Mouse (Mus musculus): ENCODE results near the gene Cped1.
"Not testable (repeated sequence)": the region's sequence is repeated elsewhere in the genome, so short reads cannot be mapped to it uniquely, and the experiment has no call there.

Cped1 gene

GRCm38 (mm10) chr6:22091773-22092172 is 106.1 kb downstream of the Cped1 start:
- no peak for DNase-seq

GRCm38 (mm10) chr6:22093792-22094191 is 108.1 kb downstream of the Cped1 start:
- DNase-seq, result no peak

GRCm38 (mm10) chr6:22097709-22098108 is 112.0 kb downstream of the Cped1 start:
- DNase-seq, result peak; percentile 16

- DNase-seq, result no peak
Observed at GRCm38 (mm10) chr6:22099832-22100231, 114.1 kb downstream of the Cped1 start.

GRCm38 (mm10) chr6:22101939-22102338 is 116.2 kb downstream of the Cped1 start:
- DNase-seq, result no peak

GRCm38 (mm10) chr6:22102752-22103151 is 117.0 kb downstream of the Cped1 start:
- DNase-seq, result no peak

GRCm38 (mm10) chr6:22103713-22104112 is 118.0 kb downstream of the Cped1 start:
- DNase-seq, result no peak

- no peak for DNase-seq
Observed at GRCm38 (mm10) chr6:22104211-22104610, 118.5 kb downstream of the Cped1 start.

GRCm38 (mm10) chr6:22114079-22114478 is 128.4 kb downstream of the Cped1 start:
- DNase-seq, result no peak

- DNase-seq, result no peak
Observed at GRCm38 (mm10) chr6:22116679-22117078, 131.0 kb downstream of the Cped1 start.

GRCm38 (mm10) chr6:22122080-22122479 is 136.4 kb downstream of the Cped1 start:
- DNase-seq, result peak; percentile 34

- no peak for DNase-seq
Observed at GRCm38 (mm10) chr6:22122693-22123092, 137.0 kb downstream of the Cped1 start.

GRCm38 (mm10) chr6:22123332-22123731 is 137.6 kb downstream of the Cped1 start:
- DNase-seq, result no peak

- DNase-seq, result not testable (repeated sequence)
Observed at GRCm38 (mm10) chr6:22124575-22125330, 139.0 kb downstream of the Cped1 start.

GRCm38 (mm10) chr6:22135038-22135631 is 149.4 kb downstream of the Cped1 start:
- no peak for DNase-seq

GRCm38 (mm10) chr6:22136805-22137204 is 151.1 kb downstream of the Cped1 start:
- DNase-seq, result no peak

GRCm38 (mm10) chr6:22140786-22141185 is 155.1 kb downstream of the Cped1 start:
- DNase-seq, result no peak

- DNase-seq, result no peak
Observed at GRCm38 (mm10) chr6:22147236-22147635, 161.5 kb downstream of the Cped1 start.

- DNase-seq, result no peak
Observed at GRCm38 (mm10) chr6:22148511-22148910, 162.8 kb downstream of the Cped1 start.

- peak; percentile 42 for DNase-seq
Observed at GRCm38 (mm10) chr6:22157461-22157860, 171.7 kb downstream of the Cped1 start.

GRCm38 (mm10) chr6:22161944-22162343 is 176.2 kb downstream of the Cped1 start:
- no peak for DNase-seq

- DNase-seq, result no peak
Observed at GRCm38 (mm10) chr6:22168388-22168787, 182.7 kb downstream of the Cped1 start.

- no peak for DNase-seq
Observed at GRCm38 (mm10) chr6:22178721-22179295, 193.1 kb downstream of the Cped1 start.

GRCm38 (mm10) chr6:22180316-22180715 is 194.6 kb downstream of the Cped1 start:
- DNase-seq, result no peak

All from cerebellum, adult 8-10 months (tissue).